Comparison of ENCODE assay signal across 9 mouse cellular contexts in genomic region chr1:186550265-186550885, GRCm38 (mm10).
DNase-seq lines count a peak whose midpoint lies in the region; ATAC-seq and TF ChIP-seq lines count a peak whose summit lies in the region.
"Had no signal": no experiment of that assay in that cellular context is flagged by ENCODE, and none has a peak within 500 bp of the region (broad histone marks: within the 10 kb centered on the region; RNA-seq: fewer than 3 reads in every experiment).

No protein-coding gene starts in this region.

- no peaks in the 10 kb centered on the region for H3K27me3 ChIP-seq in forebrain, embryonic 15.5 days
- H3K27me3 ChIP-seq: heart, embryonic 15.5 days had no signal

- peaks cover 4% of the 10 kb centered on the region; the same call in 1 of the 2 replicates for H3K4me1 ChIP-seq in forebrain, embryonic 15.5 days

- H3K9ac ChIP-seq in forebrain, embryonic 15.5 days (replicated peaks), result no peak overlapping the region
- H3K9ac ChIP-seq: heart, embryonic 15.5 days had no signal

- H3K27ac ChIP-seq in layer of hippocampus, adult 2 months, result no peak overlapping the region
- no peak overlapping the region for H3K27ac ChIP-seq in forebrain, embryonic 15.5 days (replicated peaks)
- H3K27ac ChIP-seq: heart, embryonic 15.5 days; macrophage had no signal

- H3K9me3 ChIP-seq in forebrain, embryonic 15.5 days, result no peaks in the 10 kb centered on the region
- H3K9me3 ChIP-seq: heart, embryonic 15.5 days had no signal

- no peak for ATAC-seq in forebrain, embryonic 15.5 days (replicated peaks)

- 79% methylated on average over 7 of the region's 7 CpGs for WGBS in forebrain, embryonic 15.5 days

- H3K4me3 ChIP-seq in layer of hippocampus, adult 2 months, result no peak overlapping the region
- no peak overlapping the region for H3K4me3 ChIP-seq in forebrain, embryonic 15.5 days
- H3K4me3 ChIP-seq: heart, embryonic 15.5 days had no signal

- peak; percentile 73 for TF ChIP-seq CTCF in layer of hippocampus, adult 2 months (conservative IDR thresholded peaks at IDR 0.05)

- peak in 1 of 2 experiments; percentile 39 for DNase-seq in layer of hippocampus, adult 2 months (ENCODE audit: low spot score in 2 of 2)
- DNase-seq in layer of hippocampus, adult 8-10 months (ENCODE audit: low spot score in 2 of 2), result no peak
- peak; percentile 53 for DNase-seq in R1 (ENCODE audit: low read depth, low spot score)
- peak; percentile 3 for DNase-seq in brain, embryonic 18.5 days (ENCODE audit: low read depth, low spot score)
- peak; percentile 41 to 64 for DNase-seq in layer of hippocampus, postnatal 10 days (ENCODE audit: low spot score in 2 of 2)
- DNase-seq in spleen, adult 12 weeks (ENCODE audit: low spot score), result no peak

- no peak overlapping the region for H3K4me2 ChIP-seq in forebrain, embryonic 15.5 days (replicated peaks)
- H3K4me2 ChIP-seq: heart, embryonic 15.5 days had no signal

- no peaks in the 10 kb centered on the region for H3K36me3 ChIP-seq in forebrain, embryonic 15.5 days
- H3K36me3 ChIP-seq: heart, embryonic 15.5 days had no signal

Comparison
In these comparisons a context has a peak if more than half of its experiments do, and no peak if none do; other contexts are left out.
1. DNase-seq: peak in R1 (single experiment), brain, embryonic 18.5 days (single experiment) and layer of hippocampus, postnatal 10 days (2 of 2); none in layer of hippocampus, adult 8-10 months (0 of 2) and spleen, adult 12 weeks (single experiment).